Mouse (Mus musculus) thymus, adult 2 months (tissue): ENCODE results near the gene Klf3. TPM values are rescaled to one million over a fixed set of nuclear protein-coding genes. Genes with fewer than 3 reads are reported as not detected.

Experiments used
- DNase-seq: peaks from one replicate; pipeline ENCODE4 v3.0.0; 2021
- H3K27ac ChIP-seq: fragments of 200-500 bp; 2 replicates; pipeline ENCODE4 v1.5.1; 2012; ENCODE audit warnings: low read length, control low read depth; ENCODE audit not compliant: control insufficient read depth, insufficient read depth
- H3K27me3 ChIP-seq: fragments of 200-500 bp; 2 replicates; pipeline ENCODE4 v1.6.1; 2012; ENCODE audit warnings: mild to moderate bottlenecking, low read length, moderate library complexity, mixed read lengths; ENCODE audit not compliant: control insufficient read depth, insufficient read depth
- H3K36me3 ChIP-seq: fragments of 200-500 bp; 2 replicates; pipeline ENCODE4 v1.6.1; 2012; ENCODE audit warnings: mild to moderate bottlenecking, low read length, moderate library complexity; ENCODE audit not compliant: control insufficient read depth, insufficient read depth
- H3K4me1 ChIP-seq: fragments of 200-500 bp; replicated peaks from 2 replicates; pipeline ENCODE4 v1.6.1; 2012; ENCODE audit warnings: low read length; ENCODE audit not compliant: control insufficient read depth, insufficient read depth
- H3K4me3 ChIP-seq: fragments of 200-500 bp; 2 replicates; pipeline ENCODE4 v1.5.1; 2012; ENCODE audit warnings: mild to moderate bottlenecking, low read length, control low read depth, moderate library complexity; ENCODE audit not compliant: control insufficient read depth, insufficient read depth
- CTCF ChIP-seq: fragments of 200-500 bp; IDR thresholded peaks from 2 replicates; pipeline ENCODE4 v1.5.1; 2012; ENCODE audit warnings: mild to moderate bottlenecking, control low read depth, low read length, moderate library complexity, borderline replicate concordance; ENCODE audit not compliant: control insufficient read depth, poor library complexity, insufficient read depth; ENCODE audit errors: extremely low read depth
- POLR2A ChIP-seq: fragments of 200-500 bp; IDR thresholded peaks from 2 replicates; pipeline ENCODE4 v1.6.1; 2012; ENCODE audit warnings: mild to moderate bottlenecking, low read length, control low read depth, moderate library complexity; ENCODE audit not compliant: control insufficient read depth, poor library complexity, insufficient read depth; ENCODE audit errors: extremely low read depth
- WGBS: fragments of 180-500 bp; shearing (Covaris S2); methylation state at CpG from one replicate; pipeline ENCODE4 v1.1.7; 2018; 5-methylcytosine and 5-hydroxymethylcytosine counted together
- polyA plus RNA-seq: library from polyadenylated mRNA; depleted of rRNA; stranded (reverse); fragments of >200 nt; gene quantifications from 2 replicates; pipeline ENCODE4 v1.2.3, GENCODE M21; 2012

Gene Klf3
- polyA plus RNA-seq, 1 experiment, result 175 TPM

DNA sequence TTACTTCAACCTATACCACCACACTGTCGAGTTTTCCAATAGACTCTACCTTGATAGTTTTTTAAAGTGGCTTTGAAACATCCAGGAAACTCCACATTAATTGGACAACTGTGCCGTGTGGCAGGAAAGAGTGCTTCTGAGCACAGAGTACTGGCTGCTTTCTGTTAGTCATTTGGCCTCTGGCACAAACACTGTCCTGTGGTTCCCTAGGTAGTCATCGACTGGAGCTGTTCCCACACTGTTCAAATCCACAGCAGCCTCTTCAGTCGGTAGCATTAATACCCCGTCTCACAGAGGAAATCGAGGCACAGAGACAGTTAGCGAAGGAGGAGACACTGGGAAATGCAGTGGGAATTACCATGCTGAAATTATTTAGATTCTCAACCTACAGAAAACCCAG lies 22.3 kb downstream of the Klf3 start:
- Histone ChIP-seq H3K4me1 (no peaks in the 10 kb centered on the region), H3K36me3 (peaks cover 98% of the 10 kb centered on the region), H3K27me3 (no peaks in the 10 kb centered on the region), H3K4me3 (no peak overlapping the region), H3K27ac (no peak overlapping the region)
- TF ChIP-seq CTCF (no peak), POLR2A (no peak)
- no peak for DNase-seq
- 90% methylated on average over 7 of the region's 7 CpGs for WGBS

DNA sequence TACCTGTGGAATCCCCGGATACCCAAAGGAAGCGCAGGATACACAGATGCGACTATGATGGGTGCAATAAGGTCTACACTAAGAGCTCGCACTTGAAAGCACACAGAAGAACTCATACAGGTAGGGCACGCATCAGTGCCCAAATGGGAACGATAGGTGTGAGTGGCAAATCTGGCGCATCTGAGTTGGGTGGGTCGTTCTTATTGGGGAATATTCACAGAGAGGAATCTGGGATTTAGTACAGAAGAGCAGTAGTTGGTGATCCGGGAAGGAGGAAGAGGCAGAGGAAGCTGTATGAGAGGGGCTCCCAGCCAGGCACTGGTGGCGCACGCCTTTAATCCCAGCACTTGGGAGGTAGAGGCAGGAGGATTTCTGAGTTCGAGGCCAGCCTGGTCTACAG lies 24.0 kb downstream of the Klf3 start:
- no peaks in the 10 kb centered on the region for H3K27me3 ChIP-seq
- H3K36me3 ChIP-seq, result peaks cover 87% of the 10 kb centered on the region
- H3K27ac ChIP-seq, result no peak overlapping the region
- no peak for DNase-seq
- no peak for TF ChIP-seq CTCF
- no peak for TF ChIP-seq POLR2A
- H3K4me1 ChIP-seq, result no peaks in the 10 kb centered on the region
- no peak overlapping the region for H3K4me3 ChIP-seq
- WGBS, result 98% methylated on average over 12 of the region's 12 CpGs

GRCm38 (mm10) chr5:64828314-64828713 lies 25.1 kb downstream of the Klf3 start:
- 70% methylated on average over 9 of the region's 9 CpGs for WGBS
- peaks cover 76% of the 10 kb centered on the region for H3K36me3 ChIP-seq

DNA sequence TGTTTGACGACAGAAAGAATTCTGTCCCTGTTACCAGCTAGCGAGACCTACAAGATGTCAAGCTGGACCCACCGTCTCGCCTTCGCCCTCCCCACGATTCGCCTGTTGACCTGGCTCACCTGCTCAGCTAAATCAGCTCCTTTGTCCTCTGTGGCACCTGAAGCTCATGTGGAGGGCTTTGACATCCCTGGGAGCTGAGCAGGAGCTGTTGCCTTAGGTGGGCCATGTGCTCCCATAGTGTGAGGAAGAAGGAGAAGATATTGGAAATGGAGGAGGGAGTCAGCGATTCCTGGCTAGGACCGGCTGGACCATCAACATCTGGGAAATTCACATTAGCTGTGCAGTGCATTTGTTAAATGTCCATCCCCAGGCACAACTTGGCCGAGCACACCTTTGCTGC lies 26.4 kb downstream of the Klf3 start:
- H3K4me3 ChIP-seq, result no peak overlapping the region
- H3K36me3 ChIP-seq, result peaks cover 63% of the 10 kb centered on the region
- TF ChIP-seq CTCF (no peak), POLR2A (no peak)
- WGBS, result 95% methylated on average over 10 of the region's 10 CpGs
- DNase-seq, result no peak
- H3K27me3 ChIP-seq, result no peaks in the 10 kb centered on the region
- no peak overlapping the region for H3K27ac ChIP-seq
- no peaks in the 10 kb centered on the region for H3K4me1 ChIP-seq

More at GRCm38 (mm10) chr5:64828314-64828713, 25.1 kb downstream of the Klf3 start:
- Histone ChIP-seq H3K27ac (no peak overlapping the region), H3K4me1 (no peaks in the 10 kb centered on the region), H3K4me3 (no peak overlapping the region), H3K27me3 (no peaks in the 10 kb centered on the region)
- TF ChIP-seq CTCF (no peak), POLR2A (no peak)
- no peak for DNase-seq

DNA sequence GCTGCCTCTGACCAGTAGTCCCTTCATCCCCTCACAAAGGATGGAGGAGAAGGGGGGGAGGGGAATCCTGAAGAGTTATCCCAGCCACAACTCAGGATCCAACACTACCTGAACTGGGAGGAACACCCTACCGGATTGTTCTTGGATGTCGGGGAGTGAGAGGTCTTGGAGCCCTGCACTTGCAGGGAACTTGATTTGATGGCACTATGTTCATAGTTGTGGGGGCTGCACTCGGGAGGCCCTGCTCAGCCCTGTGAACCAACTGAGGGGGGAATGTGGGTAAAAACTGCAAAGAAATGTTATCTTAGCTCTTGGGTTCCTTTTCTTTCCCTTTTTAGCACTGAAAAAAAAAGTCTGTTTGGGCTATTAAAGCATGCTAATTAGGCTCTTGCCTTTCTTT lies 27.6 kb downstream of the Klf3 start:
- Histone ChIP-seq H3K27me3 (no peaks in the 10 kb centered on the region), H3K4me3 (no peak overlapping the region), H3K27ac (no peak overlapping the region), H3K4me1 (no peaks in the 10 kb centered on the region), H3K36me3 (peaks cover 51% of the 10 kb centered on the region)
- DNase-seq, result no peak
- WGBS, result 97% methylated on average over 3 of the region's 3 CpGs
- TF ChIP-seq CTCF (no peak), POLR2A (no peak)

DNA sequence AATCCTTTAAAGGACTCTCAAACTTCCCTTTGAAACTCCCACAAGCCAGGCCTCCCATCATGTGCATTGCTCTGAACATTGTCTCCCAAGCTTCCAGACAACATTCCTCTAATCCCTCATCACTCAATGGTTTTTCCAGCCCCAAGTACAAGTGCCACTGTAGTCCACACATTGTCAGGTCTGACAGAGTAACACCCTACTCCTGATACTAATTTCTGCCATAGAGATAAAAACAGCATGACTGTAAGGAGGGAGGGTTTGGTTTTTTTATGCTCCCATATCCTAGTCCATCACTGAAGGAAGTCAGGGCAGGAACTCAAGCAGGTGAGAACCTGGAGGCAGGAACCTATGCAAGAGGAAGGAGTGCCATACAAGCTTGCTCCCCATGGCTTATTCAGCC lies 30.2 kb downstream of the Klf3 start:
- no peaks in the 10 kb centered on the region for H3K4me1 ChIP-seq
- DNase-seq, result no peak
- H3K4me3 ChIP-seq, result no peak overlapping the region
- peaks cover 25% of the 10 kb centered on the region for H3K36me3 ChIP-seq
- no peak overlapping the region for H3K27ac ChIP-seq
- TF ChIP-seq POLR2A (no peak), CTCF (no peak)
- H3K27me3 ChIP-seq, result no peaks in the 10 kb centered on the region

GRCm38 (mm10) chr5:64834213-64834612 lies 31.0 kb downstream of the Klf3 start:
- Histone ChIP-seq H3K4me3 (no peak overlapping the region), H3K27ac (no peak overlapping the region), H3K27me3 (no peaks in the 10 kb centered on the region), H3K4me1 (no peaks in the 10 kb centered on the region), H3K36me3 (peaks cover 17% of the 10 kb centered on the region)
- TF ChIP-seq POLR2A (no peak), CTCF (no peak)
- DNase-seq, result no peak
- 82% methylated on average over 1 of the region's 1 CpGs for WGBS
